Mouse (Mus musculus) embryonic facial prominence, embryonic 14.5 days (tissue): Measurements from ENCODE around the gene Ttc8. TPM values are rescaled to one million over a fixed set of nuclear protein-coding genes. Genes with fewer than 3 reads are reported as not detected.

Experiments used
- ATAC-seq: fragments of 200-750 bp; cut with Nextera tagmentation; 2 replicates; pipeline ENCODE4 v1.8.0; 2017; ENCODE audit warnings: low read depth, moderate number of reproducible peaks, moderate TSS enrichment
- DNase-seq: peaks from one replicate; pipeline ENCODE4 v3.0.0-alpha.2; 2015; ENCODE audit warnings: low spot score
- H3K27ac ChIP-seq: fragments of 300-500 bp; sonication (generic); replicated peaks from 2 replicates; pipeline ENCODE4 v1.5.1; 2014; ENCODE audit warnings: low read depth, mild to moderate bottlenecking, low read length, moderate library complexity
- H3K27me3 ChIP-seq: fragments of 300-500 bp; sonication (generic); replicated peaks from 2 replicates; pipeline ENCODE4 v1.6.1; 2014; ENCODE audit warnings: low read length; ENCODE audit not compliant: control insufficient read depth, insufficient read depth
- H3K36me3 ChIP-seq: fragments of 300-500 bp; sonication (generic); 2 replicates; pipeline ENCODE4 v1.6.1; 2014; ENCODE audit warnings: low read length, mixed read lengths; ENCODE audit not compliant: control insufficient read depth, insufficient read depth
- H3K4me1 ChIP-seq: fragments of 300-500 bp; sonication (generic); 2 replicates; pipeline ENCODE4 v1.6.1; 2014; ENCODE audit warnings: antibody characterized with exemption, low read length; ENCODE audit not compliant: control insufficient read depth, insufficient read depth
- H3K4me2 ChIP-seq: fragments of 300-500 bp; sonication (generic); 2 replicates; pipeline ENCODE4 v1.6.1; 2014; ENCODE audit warnings: low read depth, mild to moderate bottlenecking, low read length, moderate library complexity, mixed read lengths
- H3K4me3 ChIP-seq: fragments of 300-500 bp; sonication (generic); 2 replicates; pipeline ENCODE4 v1.5.1; 2014; ENCODE audit warnings: low read depth, mild to moderate bottlenecking, low read length
- H3K9ac ChIP-seq: fragments of 300-500 bp; sonication (generic); 2 replicates; pipeline ENCODE4 v1.6.1; 2014; ENCODE audit warnings: low read depth, mild to moderate bottlenecking, low read length, moderate library complexity, mixed read lengths
- H3K9me3 ChIP-seq: fragments of 300-500 bp; sonication (generic); 2 replicates; pipeline ENCODE4 v1.6.1; 2016; ENCODE audit warnings: low read length; ENCODE audit not compliant: control insufficient read depth
- WGBS: fragments of 180-500 bp; shearing (Covaris S2); extraction: QIAGEN DNeasy Blood & Tissue Kit; methylation state at CpG from one replicate; pipeline ENCODE4 v1.1.7; 2014; 5-methylcytosine and 5-hydroxymethylcytosine counted together
- polyA plus RNA-seq: library from polyadenylated mRNA; unstranded; fragments of >200 nt; fragmentation: Nextera tagmentation; extraction: Ambion mirVana; gene quantifications from 2 replicates; pipeline ENCODE4 v1.2.1, GENCODE M21; 2014

Gene Ttc8
- polyA plus RNA-seq, 1 experiment from 2014 or later = 26.9 TPM

GRCm38 (mm10) chr12:98991076-98991829 is 70.9 kb downstream of the Ttc8 start:
- 69% methylated on average over 2 of the region's 2 CpGs for WGBS
- Histone ChIP-seq H3K4me1 (no peaks in the 10 kb centered on the region), H3K27ac (no peak overlapping the region), H3K9me3 (no peaks in the 10 kb centered on the region), H3K27me3 (no peaks in the 10 kb centered on the region), H3K4me2 (no peak overlapping the region), H3K36me3 (no peaks in the 10 kb centered on the region), H3K4me3 (no peak overlapping the region), H3K9ac (no peak overlapping the region)
- DNase-seq (no peak), ATAC-seq (no peak)

DNA sequence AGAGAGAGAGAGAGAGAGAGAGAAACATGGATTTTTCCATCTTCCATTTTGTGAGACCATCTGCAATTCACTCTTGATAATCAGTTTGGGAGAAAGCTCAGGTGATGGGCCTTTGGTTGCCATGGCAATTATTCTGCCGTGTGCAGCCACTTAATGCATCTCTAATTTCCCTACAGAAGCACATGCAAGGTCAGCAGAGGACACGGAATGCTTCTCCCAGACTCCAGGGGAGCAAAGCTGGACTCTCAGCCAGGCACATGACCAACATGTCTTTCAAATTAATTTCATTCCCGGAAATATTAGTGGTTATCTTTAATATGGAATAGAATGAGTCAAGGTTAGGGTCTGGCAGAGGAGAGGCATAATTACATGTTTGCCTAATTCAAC is 71.4 kb downstream of the Ttc8 start:
- H3K4me2 ChIP-seq = no peak overlapping the region
- no peak overlapping the region for H3K9ac ChIP-seq
- H3K27ac ChIP-seq = no peak overlapping the region
- H3K4me3 ChIP-seq = no peak overlapping the region
- H3K9me3 ChIP-seq = no peaks in the 10 kb centered on the region
- no peaks in the 10 kb centered on the region for H3K27me3 ChIP-seq
- ATAC-seq = no peak
- H3K36me3 ChIP-seq = no peaks in the 10 kb centered on the region
- no peaks in the 10 kb centered on the region for H3K4me1 ChIP-seq
- 67% methylated on average over 3 of the region's 3 CpGs for WGBS
- no peak for DNase-seq

DNA sequence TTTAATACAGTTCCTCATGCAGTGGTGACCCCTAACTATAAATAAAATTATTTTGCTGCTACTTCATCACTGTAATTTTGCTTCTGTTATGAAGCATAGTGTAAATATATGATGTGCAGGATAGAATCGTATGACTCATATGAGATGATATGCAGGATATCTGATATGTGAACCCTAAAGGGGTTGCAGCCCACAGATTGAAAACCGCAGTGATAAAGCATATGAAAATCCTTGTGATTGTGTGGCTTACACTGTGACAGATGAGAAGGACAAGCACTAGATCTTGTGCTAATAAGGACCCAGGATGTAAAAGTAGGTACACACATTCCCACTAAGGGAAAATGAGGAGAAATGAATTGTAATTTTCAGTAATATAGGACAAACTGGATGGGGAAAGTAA is 73.4 kb downstream of the Ttc8 start:
- 76% methylated on average over 2 of the region's 2 CpGs for WGBS
- no peak for DNase-seq

GRCm38 (mm10) chr12:98994366-98994765 is 74.0 kb downstream of the Ttc8 start:
- ATAC-seq = no peak
- 69% methylated on average over 3 of the region's 3 CpGs for WGBS
- no peak overlapping the region for H3K9ac ChIP-seq
- no peak overlapping the region for H3K4me3 ChIP-seq
- no peak overlapping the region for H3K4me2 ChIP-seq
- H3K9me3 ChIP-seq = no peaks in the 10 kb centered on the region
- no peaks in the 10 kb centered on the region for H3K36me3 ChIP-seq
- no peak overlapping the region for H3K27ac ChIP-seq
- no peaks in the 10 kb centered on the region for H3K27me3 ChIP-seq
- DNase-seq = no peak
- no peaks in the 10 kb centered on the region for H3K4me1 ChIP-seq

More for the DNA sequence above, 73.4 kb downstream of the Ttc8 start:
- H3K9ac ChIP-seq = no peak overlapping the region
- H3K4me3 ChIP-seq = no peak overlapping the region
- no peak for ATAC-seq
- no peaks in the 10 kb centered on the region for H3K36me3 ChIP-seq
- no peaks in the 10 kb centered on the region for H3K9me3 ChIP-seq
- no peak overlapping the region for H3K4me2 ChIP-seq
- H3K27ac ChIP-seq = no peak overlapping the region
- no peaks in the 10 kb centered on the region for H3K4me1 ChIP-seq
- no peaks in the 10 kb centered on the region for H3K27me3 ChIP-seq

- Histone ChIP-seq H3K9ac (no peak overlapping the region), H3K4me3 (no peak overlapping the region), H3K27me3 (no peaks in the 10 kb centered on the region), H3K9me3 (no peaks in the 10 kb centered on the region), H3K4me1 (no peaks in the 10 kb centered on the region), H3K4me2 (no peak overlapping the region), H3K36me3 (no peaks in the 10 kb centered on the region), H3K27ac (no peak overlapping the region)
- DNase-seq (no peak), ATAC-seq (no peak)
- 69% methylated on average over 1 of the region's 1 CpGs for WGBS
Observed at GRCm38 (mm10) chr12:98995881-98996280, 75.5 kb downstream of the Ttc8 start.

GRCm38 (mm10) chr12:98996581-98996988 is 76.2 kb downstream of the Ttc8 start:
- Histone ChIP-seq H3K4me2 (no peak overlapping the region), H3K27ac (no peak overlapping the region), H3K4me3 (no peak overlapping the region), H3K4me1 (no peaks in the 10 kb centered on the region), H3K9ac (no peak overlapping the region), H3K9me3 (no peaks in the 10 kb centered on the region), H3K27me3 (no peaks in the 10 kb centered on the region), H3K36me3 (no peaks in the 10 kb centered on the region)
- ATAC-seq = 0 out of 2 replicates have a peak, but pooled peaks have one; percentile 62
- WGBS = 29% methylated on average over 6 of the region's 6 CpGs
- peak; percentile 23 for DNase-seq

DNA sequence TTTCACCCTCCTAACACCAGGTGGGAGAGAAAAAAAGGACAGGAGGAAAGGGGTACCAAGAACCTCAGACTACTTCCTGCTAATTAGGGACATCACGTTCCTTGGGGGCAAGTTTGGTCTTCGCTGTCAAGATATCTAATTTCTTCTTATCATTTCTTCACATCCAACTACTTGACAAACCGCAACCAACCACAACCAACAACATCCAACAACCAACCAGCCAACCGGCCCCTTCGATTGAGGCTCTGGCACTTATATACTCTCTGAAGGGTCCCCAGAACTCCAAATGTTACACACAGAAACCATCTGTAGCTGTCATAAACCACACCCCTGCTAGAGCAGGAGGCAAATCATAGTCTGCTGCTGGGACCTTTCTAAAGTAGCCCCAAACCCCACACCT is 76.7 kb downstream of the Ttc8 start:
- WGBS = 82% methylated on average over 5 of the region's 5 CpGs
- Histone ChIP-seq H3K36me3 (no peaks in the 10 kb centered on the region), H3K27me3 (no peaks in the 10 kb centered on the region), H3K9ac (no peak overlapping the region), H3K4me3 (no peak overlapping the region), H3K4me1 (no peaks in the 10 kb centered on the region), H3K9me3 (no peaks in the 10 kb centered on the region), H3K4me2 (no peak overlapping the region), H3K27ac (no peak overlapping the region)
- DNase-seq (no peak), ATAC-seq (no peak)

DNA sequence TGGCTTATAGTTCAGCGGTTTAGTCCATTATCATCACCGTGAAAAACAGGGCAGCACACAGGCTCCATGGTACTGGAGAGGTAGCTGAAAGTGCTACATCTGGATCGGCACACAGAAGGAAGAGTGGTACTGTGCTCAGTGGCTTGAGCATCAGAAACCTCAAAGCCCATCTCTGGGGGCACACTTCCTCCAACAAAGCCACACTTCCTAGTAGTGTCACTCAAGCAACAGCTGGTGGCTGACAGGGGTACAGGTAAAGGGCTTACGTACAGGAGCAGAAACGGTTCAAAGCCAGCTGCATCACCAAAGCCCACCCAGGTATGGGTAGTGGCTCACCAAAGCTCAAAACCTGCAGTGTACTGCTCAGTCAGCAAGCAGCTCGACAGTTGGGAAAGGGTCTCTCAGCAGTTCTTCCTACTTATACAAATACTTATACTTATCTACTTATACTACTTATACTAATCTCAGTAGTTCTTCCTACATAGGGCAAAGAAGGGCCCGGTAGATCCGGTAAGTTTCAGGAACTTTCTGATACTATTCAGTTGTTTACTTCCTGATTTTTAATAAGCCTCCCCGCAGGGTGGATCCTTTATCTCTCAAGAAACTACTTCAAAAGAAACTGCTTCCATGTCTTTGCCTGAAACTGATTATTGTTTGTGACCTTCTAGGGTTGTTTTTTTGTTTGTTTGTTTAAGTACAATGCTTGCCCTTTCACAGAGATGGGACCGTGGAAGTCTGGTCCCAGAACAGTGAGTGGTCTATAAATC is 78.5 kb downstream of the Ttc8 start:
- DNase-seq (no peak), ATAC-seq (no peak)
- Histone ChIP-seq H3K4me2 (no peak overlapping the region), H3K9ac (no peak overlapping the region), H3K9me3 (no peaks in the 10 kb centered on the region), H3K27me3 (no peaks in the 10 kb centered on the region), H3K27ac (no peak overlapping the region), H3K4me3 (no peak overlapping the region), H3K36me3 (no peaks in the 10 kb centered on the region), H3K4me1 (no peaks in the 10 kb centered on the region)
- WGBS = 87% methylated on average over 10 of the region's 10 CpGs
